Mouse (Mus musculus) embryonic facial prominence, embryonic 14.5 days (tissue): ENCODE measurements around the gene Nbeal1. TPM values are rescaled to one million over a fixed set of nuclear protein-coding genes. Genes with fewer than 3 reads are reported as not detected.
A peak's percentile ranks its signal among the peaks of the same experiment; 100 is the strongest.

ENCODE experiments used
- ATAC-seq: fragments of 200-750 bp; cut with Nextera tagmentation; 2 replicates; pipeline ENCODE4 v1.8.0; 2017; ENCODE audit warnings: low read depth, moderate number of reproducible peaks, moderate TSS enrichment
- DNase-seq: peaks from one replicate; pipeline ENCODE4 v3.0.0-alpha.2; 2015; ENCODE audit warnings: low spot score
- H3K27ac ChIP-seq: fragments of 300-500 bp; sonication (generic); replicated peaks from 2 replicates; pipeline ENCODE4 v1.5.1; 2014; ENCODE audit warnings: low read depth, mild to moderate bottlenecking, low read length, moderate library complexity
- H3K27me3 ChIP-seq: fragments of 300-500 bp; sonication (generic); replicated peaks from 2 replicates; pipeline ENCODE4 v1.6.1; 2014; ENCODE audit warnings: low read length; ENCODE audit not compliant: control insufficient read depth, insufficient read depth
- H3K36me3 ChIP-seq: fragments of 300-500 bp; sonication (generic); 2 replicates; pipeline ENCODE4 v1.6.1; 2014; ENCODE audit warnings: low read length, mixed read lengths; ENCODE audit not compliant: control insufficient read depth, insufficient read depth
- H3K4me1 ChIP-seq: fragments of 300-500 bp; sonication (generic); 2 replicates; pipeline ENCODE4 v1.6.1; 2014; ENCODE audit warnings: antibody characterized with exemption, low read length; ENCODE audit not compliant: control insufficient read depth, insufficient read depth
- H3K4me2 ChIP-seq: fragments of 300-500 bp; sonication (generic); 2 replicates; pipeline ENCODE4 v1.6.1; 2014; ENCODE audit warnings: low read depth, mild to moderate bottlenecking, low read length, moderate library complexity, mixed read lengths
- H3K4me3 ChIP-seq: fragments of 300-500 bp; sonication (generic); 2 replicates; pipeline ENCODE4 v1.5.1; 2014; ENCODE audit warnings: low read depth, mild to moderate bottlenecking, low read length
- H3K9ac ChIP-seq: fragments of 300-500 bp; sonication (generic); 2 replicates; pipeline ENCODE4 v1.6.1; 2014; ENCODE audit warnings: low read depth, mild to moderate bottlenecking, low read length, moderate library complexity, mixed read lengths
- H3K9me3 ChIP-seq: fragments of 300-500 bp; sonication (generic); 2 replicates; pipeline ENCODE4 v1.6.1; 2016; ENCODE audit warnings: low read length; ENCODE audit not compliant: control insufficient read depth
- WGBS: fragments of 180-500 bp; shearing (Covaris S2); extraction: QIAGEN DNeasy Blood & Tissue Kit; methylation state at CpG from one replicate; pipeline ENCODE4 v1.1.7; 2014; 5-methylcytosine and 5-hydroxymethylcytosine counted together
- polyA plus RNA-seq: library from polyadenylated mRNA; unstranded; fragments of >200 nt; fragmentation: Nextera tagmentation; extraction: Ambion mirVana; gene quantifications from 2 replicates; pipeline ENCODE4 v1.2.1, GENCODE M21; 2014

Gene Nbeal1
- 8.9 and 10.1 TPM in 2 replicates for polyA plus RNA-seq

- no peaks in the 10 kb centered on the region for H3K27me3 ChIP-seq
- peak; percentile 98 for ATAC-seq
- peak within 1 kb of the TSS; percentile 89 for H3K4me3 ChIP-seq
- DNase-seq, result peak; percentile 98
- peaks cover 6% of the 10 kb centered on the region; the same call in 1 of the 2 replicates for H3K4me1 ChIP-seq
- WGBS, result under 1% methylated on average over 41 of the region's 74 CpGs
- peak within 1 kb of the TSS; percentile 95 for H3K27ac ChIP-seq
- peak within 1 kb of the TSS; percentile 50 for H3K4me2 ChIP-seq
- peak within 1 kb of the TSS; percentile 87 for H3K9ac ChIP-seq
- H3K36me3 ChIP-seq, result no peaks in the 10 kb centered on the region
- no peaks in the 10 kb centered on the region for H3K9me3 ChIP-seq
Measured at GRCm38 (mm10) chr1:60179932-60180783, at the start of gene Nbeal1. Gene Nbeal1 (plus strand): TSS chr1:60180599.

GRCm38 (mm10) chr1:60137346-60137745 lies 43.1 kb upstream of the Nbeal1 start:
- 53% methylated on average over 9 of the region's 9 CpGs for WGBS
- Histone ChIP-seq H3K27ac (no peak overlapping the region), H3K4me1 (no peaks in the 10 kb centered on the region), H3K27me3 (no peaks in the 10 kb centered on the region), H3K36me3 (peaks cover 4% of the 10 kb centered on the region; the same call in 1 of the 2 replicates), H3K4me3 (no peak overlapping the region), H3K9ac (no peak overlapping the region), H3K4me2 (no peak overlapping the region), H3K9me3 (no peaks in the 10 kb centered on the region)
- ATAC-seq (no peak), DNase-seq (no peak)

- Histone ChIP-seq H3K4me1 (no peaks in the 10 kb centered on the region), H3K9ac (no peak overlapping the region), H3K27me3 (no peaks in the 10 kb centered on the region), H3K9me3 (no peaks in the 10 kb centered on the region), H3K36me3 (peaks cover 12% of the 10 kb centered on the region; the same call in 1 of the 2 replicates), H3K27ac (no peak overlapping the region), H3K4me2 (no peak overlapping the region), H3K4me3 (no peak overlapping the region)
- peak; percentile 23 for DNase-seq
- WGBS, result 57% methylated on average over 5 of the region's 5 CpGs
- no peak for ATAC-seq
Measured at GRCm38 (mm10) chr1:60152700-60153099, 27.7 kb upstream of the Nbeal1 start.

- H3K27me3 ChIP-seq, result no peaks in the 10 kb centered on the region
- no peaks in the 10 kb centered on the region for H3K4me1 ChIP-seq
- no peak overlapping the region for H3K4me3 ChIP-seq
- 73% methylated on average over 7 of the region's 7 CpGs for WGBS
- H3K9ac ChIP-seq, result no peak overlapping the region
- DNase-seq (no peak), ATAC-seq (no peak)
- H3K27ac ChIP-seq, result no peak overlapping the region
- no peak overlapping the region for H3K4me2 ChIP-seq
- no peaks in the 10 kb centered on the region for H3K9me3 ChIP-seq
- H3K36me3 ChIP-seq, result no peaks in the 10 kb centered on the region
Measured at GRCm38 (mm10) chr1:60156651-60157050, 23.7 kb upstream of the Nbeal1 start.

GRCm38 (mm10) chr1:60158411-60158810 lies 22.0 kb upstream of the Nbeal1 start:
- Histone ChIP-seq H3K4me3 (no peak overlapping the region), H3K27me3 (no peaks in the 10 kb centered on the region), H3K4me1 (no peaks in the 10 kb centered on the region), H3K9ac (no peak overlapping the region), H3K9me3 (no peaks in the 10 kb centered on the region), H3K27ac (peak overlapping the region; percentile 5), H3K36me3 (no peaks in the 10 kb centered on the region), H3K4me2 (no peak overlapping the region)
- peak; percentile 41; the same call in 1 of the 2 replicates for ATAC-seq
- DNase-seq, result peak; percentile 83
- WGBS, result 25% methylated on average over 3 of the region's 3 CpGs

- Histone ChIP-seq H3K36me3 (no peaks in the 10 kb centered on the region), H3K9ac (no peak overlapping the region), H3K4me3 (no peak overlapping the region), H3K4me2 (no peak overlapping the region), H3K9me3 (no peaks in the 10 kb centered on the region), H3K27me3 (no peaks in the 10 kb centered on the region), H3K4me1 (no peaks in the 10 kb centered on the region), H3K27ac (no peak overlapping the region)
- no peak for DNase-seq
- 84% methylated on average over 3 of the region's 3 CpGs for WGBS
- no peak for ATAC-seq
Measured at GRCm38 (mm10) chr1:60163676-60164075, 16.7 kb upstream of the Nbeal1 start.

GRCm38 (mm10) chr1:60169626-60170025 lies 10.8 kb upstream of the Nbeal1 start:
- H3K27ac ChIP-seq, result no peak overlapping the region
- ATAC-seq, result no peak
- no peak overlapping the region for H3K4me2 ChIP-seq
- H3K27me3 ChIP-seq, result no peaks in the 10 kb centered on the region
- no peak overlapping the region for H3K4me3 ChIP-seq
- no peak for DNase-seq
- H3K36me3 ChIP-seq, result no peaks in the 10 kb centered on the region
- no peaks in the 10 kb centered on the region for H3K9me3 ChIP-seq
- H3K4me1 ChIP-seq, result no peaks in the 10 kb centered on the region
- WGBS, result 73% methylated on average over 2 of the region's 2 CpGs
- no peak overlapping the region for H3K9ac ChIP-seq

GRCm38 (mm10) chr1:60170251-60170650 lies 10.1 kb upstream of the Nbeal1 start:
- DNase-seq, result no peak
- H3K36me3 ChIP-seq, result no peaks in the 10 kb centered on the region
- no peak overlapping the region for H3K9ac ChIP-seq
- no peaks in the 10 kb centered on the region for H3K4me1 ChIP-seq
- 78% methylated on average over 2 of the region's 2 CpGs for WGBS
- ATAC-seq, result no peak
- no peak overlapping the region for H3K4me2 ChIP-seq
- H3K4me3 ChIP-seq, result no peak overlapping the region
- H3K27me3 ChIP-seq, result no peaks in the 10 kb centered on the region
- no peak overlapping the region for H3K27ac ChIP-seq
- H3K9me3 ChIP-seq, result no peaks in the 10 kb centered on the region

GRCm38 (mm10) chr1:60173119-60173518 lies 7.3 kb upstream of the Nbeal1 start:
- WGBS, result 84% methylated on average over 3 of the region's 3 CpGs
- DNase-seq, result no peak

More at GRCm38 (mm10) chr1:60173119-60173518, 7.3 kb upstream of the Nbeal1 start:
- H3K4me3 ChIP-seq, result no peak overlapping the region
- no peak overlapping the region for H3K27ac ChIP-seq
- H3K27me3 ChIP-seq, result no peaks in the 10 kb centered on the region
- no peak overlapping the region for H3K9ac ChIP-seq
- no peak for ATAC-seq
- no peaks in the 10 kb centered on the region for H3K36me3 ChIP-seq
- H3K4me2 ChIP-seq, result no peak overlapping the region
- no peaks in the 10 kb centered on the region for H3K9me3 ChIP-seq
- no peaks in the 10 kb centered on the region for H3K4me1 ChIP-seq
